Mouse (Mus musculus) heart, adult 2 months (tissue): ENCODE results near the gene Apaf1.

Source experiments
- CTCF ChIP-seq: fragments of 200-600 bp; IDR thresholded peaks from 2 replicates; pipeline ENCODE4 v1.8.1; 2022; ENCODE audit warnings: antibody characterized with exemption, mild to moderate bottlenecking, moderate library complexity
- POLR2A ChIP-seq: fragments of 200-500 bp; IDR thresholded peaks from 2 replicates; pipeline ENCODE4 v1.6.1; 2011; ENCODE audit warnings: mild to moderate bottlenecking, low read depth, low read length, control low read depth; ENCODE audit not compliant: insufficient read depth

DNA sequence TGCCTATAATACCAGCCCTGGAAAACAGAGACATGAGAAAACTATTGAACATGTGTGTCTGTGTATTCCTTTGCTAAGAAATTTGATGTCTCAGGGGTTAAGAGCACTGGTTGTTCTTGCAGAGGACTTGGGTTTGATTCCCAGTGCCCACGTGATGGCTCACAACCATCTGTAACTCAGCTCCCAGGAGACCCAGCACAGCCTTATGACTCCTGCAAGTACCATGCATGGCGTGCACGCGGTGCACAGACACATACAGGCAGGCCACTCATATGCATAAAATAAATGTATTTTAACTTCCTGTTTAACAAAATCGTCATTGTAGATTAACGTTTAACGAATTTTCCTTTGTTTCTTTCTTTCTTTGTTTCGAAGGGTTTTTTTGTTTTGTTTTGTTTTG lies 15.5 kb upstream of the Apaf1 start:
- TF ChIP-seq CTCF: no peak
- no peak for TF ChIP-seq POLR2A
